Mouse (Mus musculus) c-Kit-positive CD71-negative TER-119-negative erythroid progenitor cells, embryonic 14.5 days (primary cell): ENCODE data around the gene Tph1.

Source experiments
- DNase-seq: peaks from one replicate; pipeline ENCODE4 v3.0.0-alpha.2; 2013; ENCODE audit warnings: low read depth

The Tph1 gene

GRCm38 (mm10) chr7:46601097-46601496, 71.2 kb downstream of the Tph1 start:
- no peak for DNase-seq

- no peak for DNase-seq
Measured at GRCm38 (mm10) chr7:46597006-46597405, 75.3 kb downstream of the Tph1 start.
